Mouse (Mus musculus) hindbrain, embryonic 11.5 days (tissue): ENCODE data around the gene Gm4871. TPM values are rescaled to one million over a fixed set of nuclear protein-coding genes. Genes with fewer than 3 reads are reported as not detected.

Experiments used
- ATAC-seq: fragments of 200-750 bp; cut with Nextera tagmentation; 2 replicates; pipeline ENCODE4 v1.8.0; 2017; ENCODE audit warnings: mild to moderate bottlenecking, moderate TSS enrichment, moderate library complexity; ENCODE audit not compliant: low FRiP score
- DNase-seq: peaks from one replicate; pipeline ENCODE4 v3.0.0-alpha.2; 2015; ENCODE audit warnings: low spot score
- H3K27ac ChIP-seq: fragments of 300-500 bp; sonication (generic); 2 replicates; pipeline ENCODE4 v1.5.1; 2014; ENCODE audit warnings: mild to moderate bottlenecking, low read depth, low read length
- H3K27me3 ChIP-seq: fragments of 300-500 bp; sonication (generic); 2 replicates; pipeline ENCODE4 v1.6.1; 2014; ENCODE audit warnings: mild to moderate bottlenecking, low read length, moderate library complexity, mixed read lengths; ENCODE audit not compliant: control insufficient read depth, insufficient read depth
- H3K36me3 ChIP-seq: fragments of 300-500 bp; sonication (generic); 2 replicates; pipeline ENCODE4 v1.6.1; 2014; ENCODE audit warnings: mild to moderate bottlenecking, low read length, moderate library complexity, mixed read lengths; ENCODE audit not compliant: control insufficient read depth, insufficient read depth
- H3K4me1 ChIP-seq: fragments of 300-500 bp; sonication (generic); replicated peaks from 2 replicates; pipeline ENCODE4 v1.6.1; 2014; ENCODE audit warnings: low read length, mixed read lengths; ENCODE audit not compliant: control insufficient read depth, insufficient read depth
- H3K4me2 ChIP-seq: fragments of 300-500 bp; sonication (generic); replicated peaks from 2 replicates; pipeline ENCODE4 v1.6.1; 2014; ENCODE audit warnings: mild to moderate bottlenecking, low read depth, low read length
- H3K4me3 ChIP-seq: fragments of 300-500 bp; sonication (generic); 2 replicates; pipeline ENCODE4 v1.5.1; 2014; ENCODE audit warnings: low read depth, low read length
- H3K9ac ChIP-seq: fragments of 300-500 bp; sonication (generic); 2 replicates; pipeline ENCODE4 v1.6.1; 2014; ENCODE audit warnings: low read depth, low read length
- H3K9me3 ChIP-seq: fragments of 300-500 bp; sonication (generic); 2 replicates; pipeline ENCODE4 v1.6.1; 2016; ENCODE audit warnings: low read length; ENCODE audit not compliant: control insufficient read depth
- WGBS: fragments of 180-500 bp; shearing (Covaris S2); extraction: QIAGEN DNeasy Blood & Tissue Kit; methylation state at CpG from one replicate; pipeline ENCODE4 v1.1.7; 2014; 5-methylcytosine and 5-hydroxymethylcytosine counted together
- polyA plus RNA-seq: library from polyadenylated mRNA; unstranded; fragments of >200 nt; fragmentation: Nextera tagmentation; extraction: Ambion mirVana; gene quantifications from 2 replicates; pipeline ENCODE4 v1.2.1, GENCODE M21; 2014

Gene Gm4871
- polyA plus RNA-seq, 1 experiment from 2014 or later: not detected

DNA sequence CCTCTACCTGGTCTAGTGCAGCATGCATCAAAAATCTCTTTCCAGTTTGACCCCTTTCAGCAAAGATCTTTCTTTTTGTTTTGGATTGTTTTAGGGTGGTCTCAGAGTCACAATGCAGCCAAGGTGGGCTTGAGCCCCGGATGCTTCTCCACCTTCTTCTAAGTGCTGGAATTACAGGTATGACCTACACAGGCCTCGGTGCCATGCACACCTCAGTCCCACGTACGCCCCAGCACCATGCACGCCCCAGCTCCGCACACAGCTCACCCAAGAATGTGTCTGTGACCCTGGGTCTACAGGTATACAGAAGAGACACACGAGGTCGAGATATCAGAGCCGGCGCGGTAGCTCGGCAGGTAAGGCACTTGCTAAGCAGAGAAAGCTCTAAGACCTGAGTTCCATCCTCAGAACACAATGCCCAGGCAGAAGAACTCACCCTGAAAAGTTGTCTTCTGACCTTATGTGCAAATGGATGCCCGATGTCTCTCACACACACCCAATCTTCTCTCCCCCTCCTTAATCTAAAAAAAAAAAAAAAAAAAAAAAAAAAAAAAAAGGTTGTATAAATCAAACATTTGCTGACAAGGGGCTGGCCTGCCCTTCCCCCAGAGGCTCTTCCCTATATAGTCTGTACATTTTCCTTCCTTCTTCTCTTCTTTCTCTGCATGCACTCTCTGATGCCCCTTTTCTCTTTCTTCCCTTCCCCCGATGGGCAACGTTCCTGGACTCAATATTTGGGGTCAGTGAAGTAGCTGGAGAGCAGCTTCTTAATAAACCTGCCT lies 23.5 kb downstream of the Gm4871 start:
- 91% methylated on average over 15 of the region's 15 CpGs for WGBS
- DNase-seq (no peak), ATAC-seq (no peak)
- Histone ChIP-seq H3K27ac (no peak overlapping the region), H3K9ac (no peak overlapping the region), H3K4me3 (no peak overlapping the region), H3K4me1 (no peaks in the 10 kb centered on the region), H3K4me2 (no peak overlapping the region), H3K27me3 (no peaks in the 10 kb centered on the region), H3K36me3 (no peaks in the 10 kb centered on the region), H3K9me3 (no peaks in the 10 kb centered on the region)

DNA sequence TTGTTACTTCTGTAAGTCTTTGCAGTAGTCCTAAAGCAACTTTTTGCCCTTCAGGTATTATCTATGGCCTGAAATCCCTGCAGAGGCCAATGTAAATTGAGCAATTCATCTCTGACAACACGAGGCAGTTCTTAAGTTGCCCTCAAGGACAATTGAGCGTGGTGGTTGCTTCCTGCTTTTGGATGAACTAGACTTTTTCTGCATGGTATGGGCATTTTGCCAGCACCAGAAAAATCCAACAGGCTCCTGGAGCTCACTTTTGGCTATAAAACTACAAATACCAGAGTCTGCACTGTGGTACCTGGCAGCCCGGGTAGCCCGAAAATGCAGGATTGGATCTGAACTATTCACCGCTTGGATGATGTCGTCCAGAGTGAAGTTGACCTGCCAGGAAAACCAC lies 27.0 kb downstream of the Gm4871 start:
- ATAC-seq (no peak), DNase-seq (no peak)
- Histone ChIP-seq H3K27ac (no peak overlapping the region), H3K36me3 (no peaks in the 10 kb centered on the region), H3K4me2 (no peak overlapping the region), H3K9me3 (no peaks in the 10 kb centered on the region), H3K4me3 (no peak overlapping the region), H3K9ac (no peak overlapping the region), H3K4me1 (no peaks in the 10 kb centered on the region), H3K27me3 (no peaks in the 10 kb centered on the region)
- WGBS: 80% methylated on average over 6 of the region's 6 CpGs

- H3K4me1 ChIP-seq: no peaks in the 10 kb centered on the region
- no peaks in the 10 kb centered on the region for H3K9me3 ChIP-seq
- H3K4me2 ChIP-seq: no peak overlapping the region
- ATAC-seq (no peak), DNase-seq (no peak)
- H3K27ac ChIP-seq: no peak overlapping the region
- no peak overlapping the region for H3K4me3 ChIP-seq
- no peak overlapping the region for H3K9ac ChIP-seq
- WGBS: 87% methylated on average over 9 of the region's 9 CpGs
- H3K36me3 ChIP-seq: no peaks in the 10 kb centered on the region
- H3K27me3 ChIP-seq: no peaks in the 10 kb centered on the region
Measured at GRCm38 (mm10) chr5:145004495-145004894, 28.1 kb downstream of the Gm4871 start.

DNA sequence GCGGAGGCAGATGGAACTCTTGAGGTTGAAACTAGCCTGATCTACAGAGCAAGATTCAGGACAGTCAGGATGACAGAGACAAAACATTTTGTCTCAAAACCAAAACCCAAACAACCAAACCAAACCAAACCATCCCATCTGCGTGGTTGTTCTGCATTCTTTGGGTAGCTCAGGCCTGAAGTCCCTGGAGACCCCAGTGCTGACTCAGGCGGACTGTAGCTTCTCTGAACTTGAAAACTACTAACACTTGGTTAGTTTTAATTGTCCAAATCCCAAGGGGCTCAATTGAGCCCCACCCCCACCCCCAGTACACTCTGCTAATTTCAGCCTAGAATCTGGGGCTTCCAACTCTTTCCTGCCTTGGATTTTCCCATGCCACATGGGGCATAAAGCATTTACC lies 29.2 kb downstream of the Gm4871 start:
- no peak for ATAC-seq
- Histone ChIP-seq H3K27me3 (no peaks in the 10 kb centered on the region), H3K4me2 (no peak overlapping the region), H3K4me1 (no peaks in the 10 kb centered on the region), H3K27ac (no peak overlapping the region), H3K9ac (no peak overlapping the region), H3K36me3 (no peaks in the 10 kb centered on the region), H3K9me3 (no peaks in the 10 kb centered on the region), H3K4me3 (no peak overlapping the region)
- 77% methylated on average over 3 of the region's 3 CpGs for WGBS
- no peak for DNase-seq

DNA sequence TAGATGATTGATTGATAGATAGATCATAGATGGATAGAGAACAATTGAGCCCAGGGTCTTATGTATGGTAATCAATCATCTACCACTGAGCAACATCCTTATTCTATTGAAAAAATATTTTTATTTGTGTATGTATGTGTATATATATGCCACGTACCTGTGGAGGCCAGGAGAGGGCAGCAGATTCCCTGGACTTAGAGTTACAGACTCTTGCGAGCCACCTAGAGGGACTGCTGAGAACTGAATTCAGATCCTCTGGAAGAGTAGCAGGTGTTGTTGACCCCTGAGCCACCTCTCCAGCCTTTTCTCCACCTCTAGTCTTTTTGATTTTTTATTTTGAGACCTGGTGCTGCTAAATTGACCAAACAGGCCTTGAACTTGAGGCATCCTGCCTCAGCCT lies 34.1 kb downstream of the Gm4871 start:
- peak; percentile 29 for DNase-seq
- Histone ChIP-seq H3K9ac (no peak overlapping the region), H3K4me1 (no peaks in the 10 kb centered on the region), H3K36me3 (no peaks in the 10 kb centered on the region), H3K27ac (no peak overlapping the region), H3K4me3 (no peak overlapping the region), H3K27me3 (no peaks in the 10 kb centered on the region), H3K9me3 (no peaks in the 10 kb centered on the region), H3K4me2 (no peak overlapping the region)
- 34% methylated on average over 2 of the region's 2 CpGs for WGBS
- no peak for ATAC-seq

DNA sequence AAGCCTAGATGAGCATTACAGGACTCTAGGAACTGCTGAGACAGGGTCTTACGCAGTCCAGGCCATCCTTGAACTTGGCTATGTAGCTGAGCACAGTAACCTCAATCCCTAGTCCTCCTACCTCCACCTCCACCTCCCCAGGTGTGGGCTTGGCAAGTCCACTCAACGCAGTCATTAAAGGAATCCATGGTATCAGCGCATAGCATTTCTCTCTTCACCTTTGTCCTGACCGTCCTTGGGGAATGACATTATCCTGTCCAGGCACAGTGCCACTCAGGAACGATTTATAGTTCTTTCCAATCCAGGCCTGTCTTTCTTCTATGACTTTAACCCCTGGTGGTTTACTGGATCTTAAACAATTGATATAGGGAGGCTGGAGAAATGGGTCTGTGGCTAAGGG lies 42.1 kb downstream of the Gm4871 start:
- Histone ChIP-seq H3K9ac (no peak overlapping the region), H3K9me3 (no peaks in the 10 kb centered on the region), H3K36me3 (no peaks in the 10 kb centered on the region), H3K27me3 (no peaks in the 10 kb centered on the region), H3K27ac (no peak overlapping the region), H3K4me1 (no peaks in the 10 kb centered on the region), H3K4me3 (no peak overlapping the region), H3K4me2 (no peak overlapping the region)
- WGBS: 81% methylated on average over 5 of the region's 5 CpGs
- ATAC-seq (no peak), DNase-seq (no peak)

- Histone ChIP-seq H3K4me2 (no peak overlapping the region), H3K27me3 (no peaks in the 10 kb centered on the region), H3K36me3 (no peaks in the 10 kb centered on the region), H3K4me3 (no peak overlapping the region), H3K27ac (no peak overlapping the region), H3K9me3 (no peaks in the 10 kb centered on the region), H3K4me1 (no peaks in the 10 kb centered on the region), H3K9ac (no peak overlapping the region)
- DNase-seq (no peak), ATAC-seq (no peak)
- WGBS: 50% methylated on average over 2 of the region's 2 CpGs
Measured at GRCm38 (mm10) chr5:144990051-144990450, 42.5 kb downstream of the Gm4871 start.

DNA sequence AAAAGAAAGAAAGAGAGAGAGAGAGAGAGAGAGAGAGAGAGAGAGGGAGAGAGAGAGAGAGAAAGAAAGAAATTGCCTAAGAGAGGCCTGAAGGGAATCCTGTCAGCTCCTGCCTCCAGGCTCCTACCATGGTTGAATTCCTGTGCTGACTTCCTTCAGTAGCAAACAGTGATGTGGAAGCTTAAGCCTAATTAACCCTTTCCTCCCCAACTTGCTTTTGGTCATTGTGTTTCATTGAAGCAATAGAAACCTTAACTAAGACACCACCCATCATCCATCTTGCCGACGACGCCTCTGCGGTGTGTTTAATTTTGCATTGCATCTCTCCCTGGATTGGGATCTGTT lies 43.5 kb downstream of the Gm4871 start:
- ATAC-seq (no peak), DNase-seq (peak; percentile 13)
- Histone ChIP-seq H3K36me3 (no peaks in the 10 kb centered on the region), H3K4me3 (no peak overlapping the region), H3K27me3 (no peaks in the 10 kb centered on the region), H3K27ac (no peak overlapping the region), H3K4me2 (no peak overlapping the region), H3K9ac (no peak overlapping the region), H3K9me3 (no peaks in the 10 kb centered on the region), H3K4me1 (no peaks in the 10 kb centered on the region)
- 95% methylated on average over 4 of the region's 4 CpGs for WGBS

GRCm38 (mm10) chr5:144988340-144989060 lies 44.1 kb downstream of the Gm4871 start:
- Histone ChIP-seq H3K4me2 (no peak overlapping the region), H3K4me1 (no peaks in the 10 kb centered on the region), H3K27me3 (no peaks in the 10 kb centered on the region), H3K36me3 (no peaks in the 10 kb centered on the region), H3K9ac (no peak overlapping the region), H3K4me3 (no peak overlapping the region), H3K9me3 (no peaks in the 10 kb centered on the region), H3K27ac (no peak overlapping the region)
- peak; percentile 59 for DNase-seq
- no peak for ATAC-seq
- WGBS: 59% methylated on average over 9 of the region's 9 CpGs
